Comparison of ENCODE assay signal across 8 mouse cellular contexts in the genomic region with DNA sequence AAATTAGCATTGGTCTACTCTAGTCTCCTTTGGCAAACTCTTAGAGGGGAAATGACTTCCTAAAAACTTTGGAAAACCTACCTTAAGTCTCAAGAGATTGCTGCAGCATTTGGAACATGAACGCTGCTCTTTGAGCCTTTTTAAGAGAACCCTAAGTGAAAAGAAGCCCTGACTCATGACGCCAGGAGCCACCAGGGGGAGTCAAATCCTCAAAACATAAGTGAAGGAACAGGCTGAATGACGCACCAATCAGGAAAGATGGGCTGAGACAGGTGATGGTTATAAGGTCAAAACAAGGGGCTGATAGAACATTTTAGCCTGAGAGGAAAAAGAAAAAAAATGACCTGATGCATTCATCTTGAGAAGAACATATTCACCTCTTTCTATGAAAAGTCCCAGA.
DNase-seq lines count a peak whose midpoint lies in the region; ATAC-seq and TF ChIP-seq lines count a peak whose summit lies in the region.

No protein-coding gene starts in this region.

- H3K79me3 ChIP-seq in C2C12 (ENCODE audit: low read depth) = no peaks in the 10 kb centered on the region

- H3K9ac ChIP-seq in lung, postnatal 0 days (replicated peaks; ENCODE audit: low read depth) = no peak overlapping the region

- intact Hi-C loops in gastrocnemius, adult 2 months (cut with DNase I) = loop anchor here (2.0 kb wide), 1 partner anchor 518 kb away; no protein-coding TSS in a partner anchor

- no peak overlapping the region for H3ac ChIP-seq in C2C12 (ENCODE audit: control insufficient read depth, insufficient read length, low read depth)

- no peak overlapping the region for H3K4me2 ChIP-seq in lung, postnatal 0 days (replicated peaks; ENCODE audit: low read depth, low read length)

- TF ChIP-seq CTCF in C2C12 (IDR thresholded peaks at IDR 0.05; ENCODE audit: control insufficient read depth, insufficient read depth, insufficient read length) = peak; percentile 31
- TF ChIP-seq CTCF in gastrocnemius, adult 2 months (IDR thresholded peaks at IDR 0.05) = peak; percentile 80
- TF ChIP-seq CTCF in lung, postnatal 0 days (IDR thresholded peaks at IDR 0.05) = peak; percentile 86

- no peak for ATAC-seq in lung, postnatal 0 days

- no peak overlapping the region for H3K27ac ChIP-seq in gastrocnemius, adult 2 months
- H3K27ac ChIP-seq in lung, postnatal 0 days (ENCODE audit: low read length) = no peak overlapping the region

- WGBS in lung, postnatal 0 days = 9% methylated on average over 3 of the region's 3 CpGs

- no peaks in the 10 kb centered on the region for H3K27me3 ChIP-seq in C2C12 (ENCODE audit: control insufficient read depth, insufficient read depth, insufficient read length)
- H3K27me3 ChIP-seq in lung, postnatal 0 days (replicated peaks; ENCODE audit: insufficient read depth, low read length) = no peaks in the 10 kb centered on the region

- no peak overlapping the region for H3K4me3 ChIP-seq in C2C12 (ENCODE audit: insufficient read depth, poor library complexity, severe bottlenecking)
- H3K4me3 ChIP-seq in gastrocnemius, adult 2 months = no peak overlapping the region
- no peak overlapping the region for H3K4me3 ChIP-seq in lung, postnatal 0 days (ENCODE audit: low read depth, low read length)

- no peaks in the 10 kb centered on the region for H3K36me3 ChIP-seq in C2C12 (ENCODE audit: control insufficient read depth, insufficient read depth)
- no peaks in the 10 kb centered on the region for H3K36me3 ChIP-seq in lung, postnatal 0 days (ENCODE audit: insufficient read depth, low read length)

- no peaks in the 10 kb centered on the region for H3K79me2 ChIP-seq in C2C12 (ENCODE audit: control insufficient read depth, insufficient read depth)

- H3K4me1 ChIP-seq in lung, postnatal 0 days (ENCODE audit: insufficient read depth, low read depth, low read length) = no peaks in the 10 kb centered on the region

- no peaks in the 10 kb centered on the region for H3K9me3 ChIP-seq in lung, postnatal 0 days (ENCODE audit: low read length)

- TF ChIP-seq EP300 in lung, postnatal 0 days (IDR thresholded peaks at IDR 0.05) = no peak

- DNase-seq in T-cell, adult 2 months (ENCODE audit: low spot score) = peak; percentile 25
- DNase-seq in cerebellum, postnatal 25 days = peak; percentile 75 to 83
- peak; percentile 60 for DNase-seq in gastrocnemius, adult 2 months
- peak; percentile 81 to 85 for DNase-seq in kidney, postnatal 4 days
- DNase-seq in lung, postnatal 0 days (ENCODE audit: low spot score) = peak; percentile 81
- peak; percentile 75 for DNase-seq in right cerebral cortex, adult 18-20 months
- peak; percentile 63 for DNase-seq in urinary bladder, postnatal 25 days (ENCODE audit: low spot score)

TF ChIP-seq in C2C12, 6 proteins besides CTCF, POLR2A, EP300 and RAD21:
- TF ChIP-seq MYOD1 (IDR thresholded peaks at IDR 0.05; ENCODE audit: control insufficient read depth, insufficient read length, low read depth) = peak; percentile 66
- no peak for TF ChIP-seq CEBPB (IDR thresholded peaks at IDR 0.05; ENCODE audit: low read depth)

Comparison
In these comparisons a context has a peak if more than half of its experiments do, and no peak if none do; other contexts are left out.
1. CTCF ChIP-seq: peak in every context shown above with its lines; median percentile 86 in lung, postnatal 0 days; 80 in gastrocnemius, adult 2 months; 31 in C2C12.
2. DNase-seq: peak in every context shown above with its lines; median percentile 83 in kidney, postnatal 4 days; 81 in lung, postnatal 0 days; 79 in cerebellum, postnatal 25 days; 75 in right cerebral cortex, adult 18-20 months; 63 in urinary bladder, postnatal 25 days; 60 in gastrocnemius, adult 2 months; 25 in T-cell, adult 2 months.